Mouse (Mus musculus) activated CD4-positive, CD25-positive, alpha-beta regulatory T cell, adult 4 months (primary cell): Measurements from ENCODE around the gene Marf1. TPM values are rescaled to one million over a fixed set of nuclear protein-coding genes. Genes with fewer than 3 reads are reported as not detected.
"Not testable (repeated sequence)": the region's sequence is repeated elsewhere in the genome, so short reads cannot be mapped to it uniquely, and the experiment has no call there.

Source experiments
- ATAC-seq: one replicate; pipeline ENCODE4 v1.8.0; 2017
- polyA plus RNA-seq, 2 experiments: library from polyadenylated mRNA; unstranded; fragments of 100-300 nt; shearing (Covaris generic); gene quantifications; one replicate each; pipeline ENCODE4 v1.2.1; 2017

The Marf1 gene
- polyA plus RNA-seq, 2 experiments from 2014 or later, result 29.1 to 33.9 TPM

DNA sequence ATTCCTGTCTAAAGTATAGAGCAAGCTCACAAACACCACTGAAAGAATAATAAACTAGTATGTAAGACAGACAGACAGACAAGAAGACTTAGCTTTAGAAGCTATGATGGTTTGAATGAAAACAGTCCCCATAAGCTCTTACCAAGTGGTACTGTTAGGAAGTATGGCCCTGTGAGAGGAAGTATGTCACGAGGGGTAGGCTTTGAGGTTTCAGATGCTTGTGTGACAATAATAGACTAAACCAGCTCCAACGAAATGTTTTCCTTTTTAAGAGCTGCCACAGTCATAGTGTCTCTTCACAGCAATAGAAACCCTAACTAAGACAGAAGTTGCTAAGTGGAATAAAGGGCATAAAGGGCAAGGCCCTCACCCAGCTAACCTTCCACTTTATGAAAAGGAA lies 28.1 kb downstream of the Marf1 start:
- ATAC-seq, result no peak

DNA sequence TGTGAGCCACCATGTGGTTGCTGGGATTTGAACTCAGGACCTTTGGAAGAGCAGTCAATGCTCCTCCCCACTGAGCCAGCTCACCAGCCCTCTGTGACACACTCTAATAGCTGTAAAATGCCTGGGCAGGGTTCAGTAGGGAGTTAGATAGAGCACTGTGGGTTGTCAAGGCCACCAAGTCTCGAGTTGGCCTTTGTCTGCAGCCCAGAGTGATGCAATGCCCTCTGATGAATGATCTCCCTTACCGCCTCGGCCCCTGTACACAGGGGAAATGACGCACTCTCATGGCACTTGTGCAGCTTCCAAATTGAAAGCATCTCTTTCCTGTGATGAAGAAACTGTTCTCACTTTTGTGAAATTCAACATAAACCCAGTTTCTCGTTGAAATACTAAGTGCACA lies 31.3 kb downstream of the Marf1 start:
- no peak for ATAC-seq

DNA sequence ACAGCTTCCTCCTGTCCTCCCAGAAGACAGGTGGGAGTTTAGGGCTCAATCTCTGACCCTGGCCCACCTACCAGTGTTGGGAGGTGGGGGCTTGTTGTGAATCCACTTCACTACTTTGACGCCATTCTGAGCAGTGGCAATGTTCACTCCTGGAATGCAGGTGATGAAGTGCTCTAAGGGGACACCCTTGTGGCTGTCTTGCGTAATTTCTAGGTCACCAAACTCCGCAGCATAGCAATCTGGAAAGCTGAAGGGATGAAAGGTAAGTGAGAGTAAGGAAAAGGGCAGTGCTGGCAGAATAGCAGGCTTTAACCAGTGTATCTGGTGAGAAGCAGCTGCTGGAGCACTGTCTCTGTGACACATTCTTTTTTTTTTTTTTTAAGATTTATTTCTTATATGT lies 31.8 kb downstream of the Marf1 start:
- no peak for ATAC-seq

DNA sequence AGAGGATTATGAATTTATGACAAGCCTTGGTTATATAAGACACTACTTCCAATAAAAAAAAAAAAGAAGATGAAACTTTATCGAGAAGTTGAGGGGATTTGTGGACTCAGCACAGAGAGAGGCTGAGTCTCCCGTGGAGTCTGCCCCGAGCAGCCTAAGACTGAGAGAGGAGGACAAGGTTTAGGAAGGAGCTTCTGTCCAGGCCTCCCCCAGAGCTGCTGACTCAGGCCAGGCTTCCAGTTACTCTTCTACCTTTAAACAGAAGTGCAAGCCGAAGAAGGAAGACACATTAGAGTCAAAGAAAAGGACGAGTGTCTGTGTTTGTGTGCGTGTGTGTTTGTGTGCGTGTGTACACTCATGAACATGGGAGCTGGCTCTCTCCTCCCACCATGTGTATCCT lies 32.4 kb downstream of the Marf1 start:
- no peak for ATAC-seq

DNA sequence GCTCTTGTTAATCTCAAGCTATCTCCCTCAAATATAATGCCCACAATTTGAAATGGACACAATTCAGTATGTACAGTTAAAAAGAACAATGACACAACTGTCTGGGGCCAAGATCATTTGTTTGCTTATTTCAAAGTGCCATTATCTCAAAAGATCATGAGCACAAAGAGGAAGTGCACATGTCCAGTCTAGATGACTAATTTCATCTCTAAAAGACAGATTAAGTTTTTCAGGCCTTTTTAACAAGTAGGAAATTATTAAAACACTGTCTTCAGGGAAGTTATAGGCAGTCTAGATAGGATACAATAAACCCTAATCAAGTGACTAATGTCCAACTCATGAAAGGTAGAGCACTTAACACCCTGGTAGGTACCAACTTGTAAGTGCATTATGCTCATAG lies 34.2 kb downstream of the Marf1 start:
- ATAC-seq, result no peak

DNA sequence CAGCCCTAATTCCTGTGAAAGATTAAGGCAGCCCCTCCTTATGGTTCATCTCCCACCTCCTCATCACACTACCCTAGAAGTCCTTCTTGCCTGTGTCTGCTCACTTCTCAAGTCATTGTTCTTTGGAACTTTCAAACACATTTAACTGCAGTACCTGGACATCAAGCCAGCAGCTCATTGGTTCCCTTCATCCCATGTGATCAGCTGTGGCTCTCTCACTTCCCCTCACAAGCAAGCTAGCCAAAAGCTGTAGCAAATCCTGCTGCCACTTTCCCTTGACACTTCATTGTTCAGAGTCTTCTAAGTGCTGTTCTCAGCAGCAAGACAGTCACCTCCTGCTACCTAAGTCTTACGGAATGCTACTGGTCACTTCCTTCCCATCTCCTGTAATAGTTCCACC lies 37.9 kb downstream of the Marf1 start:
- no peak for ATAC-seq

DNA sequence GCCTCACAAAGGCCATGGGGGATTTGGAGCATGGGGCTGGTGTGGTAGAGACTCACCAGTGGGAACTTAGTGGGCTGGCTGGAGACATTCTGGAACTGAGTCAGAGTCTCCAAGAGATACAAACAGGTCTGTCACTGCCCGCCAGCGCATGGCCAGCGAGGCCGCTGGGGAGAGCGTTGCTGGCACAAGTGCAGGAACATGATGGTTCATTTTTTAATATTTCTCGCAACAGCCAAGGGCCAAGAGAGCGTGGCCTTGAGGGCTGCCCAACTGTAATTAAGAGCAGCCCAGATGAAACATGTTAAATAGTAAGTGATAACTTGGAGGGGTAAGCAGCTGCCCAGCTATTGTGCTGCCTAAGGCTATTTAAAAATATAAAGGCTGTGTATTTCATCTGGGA lies 38.4 kb downstream of the Marf1 start:
- no peak for ATAC-seq

DNA sequence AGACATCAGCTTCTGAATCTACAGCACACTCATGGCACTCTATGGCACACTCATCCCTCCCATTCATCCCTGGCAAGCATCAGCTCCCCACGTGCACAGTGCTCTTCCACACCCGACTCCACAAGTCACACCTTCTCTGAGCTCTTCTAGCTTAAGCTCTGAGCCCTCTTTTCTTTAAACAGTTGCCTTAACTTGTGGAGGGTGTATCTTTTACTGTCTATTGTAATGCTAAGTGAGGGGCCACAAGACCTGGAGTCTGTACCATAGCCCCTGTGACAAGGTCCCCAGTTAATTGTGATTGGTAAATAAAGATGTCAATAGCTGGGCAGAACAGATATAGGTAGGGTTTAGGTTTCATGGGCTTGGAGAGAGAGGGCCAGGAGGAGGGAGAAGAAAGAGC lies 39.2 kb downstream of the Marf1 start:
- no peak for ATAC-seq

DNA sequence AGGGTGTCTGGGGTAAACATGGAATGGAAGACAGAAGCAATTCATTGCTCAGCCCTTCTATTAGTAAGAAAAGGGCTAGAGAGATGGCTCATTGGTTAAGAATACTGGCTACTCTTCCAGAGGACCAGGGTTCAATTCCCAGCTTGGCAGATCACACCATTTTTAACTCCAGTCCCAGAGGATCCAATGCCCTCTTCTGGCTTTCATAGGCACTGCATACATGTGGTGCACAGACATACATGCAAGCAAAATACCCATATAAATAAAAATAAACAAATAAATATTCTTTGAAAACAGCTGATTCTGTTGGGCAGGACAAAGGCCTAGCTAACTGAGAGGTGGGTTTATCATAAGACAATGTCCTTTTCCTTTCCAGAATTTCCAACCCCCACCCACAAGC lies 40.6 kb downstream of the Marf1 start:
- no peak for ATAC-seq

DNA sequence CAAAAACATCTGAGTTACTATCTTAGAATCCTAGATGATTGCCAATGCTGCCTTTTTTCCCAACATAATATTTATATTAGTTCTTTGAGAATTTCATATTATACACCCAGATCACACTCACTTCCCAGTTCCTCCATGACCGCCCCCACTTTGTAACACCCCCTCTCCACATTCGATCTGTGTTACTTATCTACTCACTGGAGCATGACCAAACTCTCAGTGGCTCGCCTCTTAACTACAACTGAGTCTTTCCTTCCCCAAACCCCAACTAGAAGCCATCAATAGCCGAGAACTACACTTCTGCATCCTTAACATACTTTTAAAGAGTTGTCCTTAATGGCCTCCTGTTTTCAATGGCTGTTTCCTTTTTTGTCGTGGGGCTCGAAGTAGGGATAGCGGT lies 41.6 kb downstream of the Marf1 start:
- ATAC-seq, result no peak

DNA sequence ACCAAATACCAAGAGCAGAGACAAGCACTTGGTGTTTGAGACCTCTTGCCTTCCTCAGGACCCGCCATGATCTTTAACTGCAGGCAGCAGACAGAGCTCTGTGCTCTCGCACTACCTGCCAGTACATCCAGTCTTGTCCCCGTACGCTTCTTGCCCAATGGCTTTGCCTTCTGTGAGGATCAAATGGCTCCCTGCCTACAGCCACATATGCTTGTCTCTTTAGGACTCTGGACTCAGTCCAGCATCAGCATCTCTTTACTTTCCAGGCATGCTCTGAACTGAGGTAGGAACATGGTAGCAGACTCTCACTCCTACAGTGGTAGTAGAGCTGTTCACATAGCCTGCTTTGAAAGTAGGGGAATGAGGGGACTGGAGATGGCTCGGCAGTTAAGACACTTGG lies 42.2 kb downstream of the Marf1 start:
- no peak for ATAC-seq

DNA sequence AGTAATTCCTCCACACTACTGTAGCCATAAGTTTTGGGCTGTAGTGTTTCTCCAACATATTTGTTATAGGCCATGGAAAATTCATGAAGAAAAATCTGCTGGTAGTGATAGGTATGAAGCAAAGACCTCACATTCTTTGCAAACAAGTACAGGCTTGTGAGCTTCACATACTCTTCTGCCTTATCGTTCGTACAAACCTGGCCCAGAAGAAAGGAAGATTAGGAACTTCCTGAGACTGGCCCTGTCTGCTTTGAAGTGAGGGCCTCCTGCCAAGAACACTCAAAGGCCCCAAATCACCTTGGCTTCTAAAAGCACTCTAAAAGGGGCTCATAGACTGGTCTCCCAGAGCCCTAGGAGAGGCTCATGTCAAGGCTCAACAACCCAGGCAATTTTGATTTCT lies 45.9 kb downstream of the Marf1 start:
- no peak for ATAC-seq

DNA sequence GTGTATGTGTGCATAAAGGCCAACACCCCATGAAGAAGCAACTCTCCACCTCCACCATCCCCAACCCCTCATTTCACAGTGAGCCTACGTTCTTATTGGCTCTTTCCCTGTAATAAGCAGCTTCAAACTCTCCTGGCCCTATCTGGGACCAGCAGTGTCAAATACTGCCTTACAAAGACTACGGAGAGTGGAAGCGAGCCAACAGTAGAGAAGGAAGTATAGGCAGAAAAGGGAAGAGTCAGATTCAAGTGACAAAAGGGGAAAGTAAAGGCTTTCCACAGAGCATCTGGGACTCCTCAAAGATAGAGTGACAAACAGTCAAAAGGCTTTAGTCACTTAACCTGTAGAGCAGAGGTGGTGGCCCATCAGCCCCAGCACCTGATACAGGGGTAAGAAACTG lies 50.4 kb downstream of the Marf1 start:
- no peak for ATAC-seq

DNA sequence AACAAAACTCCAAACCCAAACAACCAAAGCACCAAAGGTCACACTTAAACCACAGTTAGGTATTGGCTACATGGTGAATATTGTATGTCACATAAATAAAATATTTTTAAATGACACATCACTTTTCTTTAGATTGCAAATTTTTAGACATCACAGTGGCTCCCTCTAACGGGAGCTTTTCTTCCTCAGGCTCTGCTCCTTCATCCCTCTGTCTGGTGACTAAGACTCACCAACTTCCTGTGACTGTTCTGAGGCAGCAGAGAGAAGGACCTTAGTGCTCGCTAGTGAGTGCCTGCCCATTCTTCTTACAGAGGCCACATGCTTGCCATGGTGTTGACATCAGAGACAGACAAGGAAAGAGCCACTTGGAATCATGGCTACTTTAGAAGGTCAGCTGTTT lies 51.0 kb downstream of the Marf1 start:
- no peak for ATAC-seq

DNA sequence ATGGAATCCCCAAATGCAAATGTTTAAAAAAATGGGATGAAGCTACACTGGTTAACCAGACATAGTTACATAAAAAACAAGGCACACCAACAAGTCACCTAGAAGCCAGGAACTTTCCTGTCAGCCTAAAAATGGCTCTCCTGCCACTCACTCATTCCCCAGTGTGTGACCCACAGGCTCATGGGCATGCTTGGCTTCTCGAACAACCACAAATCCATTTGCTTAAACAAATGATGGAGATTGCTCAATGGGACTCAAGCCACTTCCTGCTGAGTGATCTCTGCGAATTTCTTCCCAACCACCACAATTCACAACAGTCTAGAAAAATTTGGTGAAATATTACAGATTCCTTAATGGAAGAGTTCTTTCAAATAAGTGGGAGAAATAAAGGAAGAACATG lies 52.2 kb downstream of the Marf1 start:
- ATAC-seq, result no peak

DNA sequence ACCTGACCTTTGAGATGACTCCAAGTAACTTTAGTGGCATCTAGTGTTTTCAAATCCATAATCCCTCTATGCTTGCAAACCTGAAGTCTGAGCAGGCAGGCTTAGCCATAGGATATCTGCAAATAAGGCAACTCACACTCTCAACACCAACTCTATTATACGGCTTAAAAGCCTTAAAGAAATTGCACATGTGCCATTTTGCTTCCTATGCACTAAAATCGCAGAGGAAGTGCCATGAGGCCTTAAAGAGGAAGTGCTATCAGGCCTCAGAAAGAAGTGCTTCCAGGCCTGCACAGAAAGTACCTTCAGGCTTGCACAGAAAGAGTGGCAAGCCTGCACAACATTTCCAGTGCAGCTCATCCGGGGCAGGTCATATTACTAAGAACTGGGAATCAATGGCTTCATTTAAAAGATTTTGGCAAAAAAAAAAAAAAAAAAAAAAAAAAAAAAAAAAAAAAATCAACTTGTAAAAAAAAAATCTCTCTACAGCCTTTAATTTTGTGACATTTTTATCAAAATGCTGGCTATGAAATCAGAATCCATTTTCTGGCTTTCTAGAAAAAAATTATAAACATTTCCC lies 53.4 kb downstream of the Marf1 start:
- no peak for ATAC-seq

DNA sequence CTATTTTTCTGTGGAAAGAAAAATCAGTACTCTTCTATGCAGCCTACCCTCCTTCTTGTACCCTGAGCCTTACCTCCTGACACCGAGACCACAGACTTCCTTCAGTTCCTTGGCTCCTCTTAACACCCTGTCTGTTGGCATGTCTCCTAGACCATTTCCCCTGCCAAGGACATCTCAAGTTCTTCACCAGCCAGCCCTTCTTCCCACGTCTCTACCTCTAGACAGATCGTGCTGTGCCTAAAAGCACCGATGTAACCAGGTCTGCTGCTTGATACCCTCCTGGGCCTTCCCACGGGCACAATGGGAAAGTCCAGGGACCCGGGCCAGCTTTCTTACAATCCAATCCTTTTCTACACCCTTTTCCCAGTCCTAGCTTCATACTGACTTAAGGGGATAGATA lies 57.3 kb downstream of the Marf1 start:
- ATAC-seq, result no peak

DNA sequence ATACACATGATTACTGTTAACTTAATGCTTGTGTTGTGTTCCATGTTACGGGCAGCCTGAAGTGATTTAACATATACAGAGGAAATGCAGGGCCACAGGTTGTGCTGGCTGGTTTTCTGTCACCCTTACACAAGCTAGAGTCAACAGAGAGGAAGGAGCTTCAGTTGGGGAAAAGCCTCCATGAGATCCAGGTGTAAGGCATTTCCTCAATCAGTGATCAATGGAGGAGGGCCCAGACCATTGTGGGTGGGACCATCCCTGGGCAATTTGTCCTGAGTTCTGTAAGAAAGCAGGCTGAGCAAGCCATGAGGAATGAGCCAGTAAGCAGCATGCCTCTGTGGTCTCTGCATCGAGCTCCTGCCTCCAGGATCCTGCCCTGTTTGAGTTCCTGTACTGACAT lies 71.4 kb downstream of the Marf1 start:
- ATAC-seq, result no peak

DNA sequence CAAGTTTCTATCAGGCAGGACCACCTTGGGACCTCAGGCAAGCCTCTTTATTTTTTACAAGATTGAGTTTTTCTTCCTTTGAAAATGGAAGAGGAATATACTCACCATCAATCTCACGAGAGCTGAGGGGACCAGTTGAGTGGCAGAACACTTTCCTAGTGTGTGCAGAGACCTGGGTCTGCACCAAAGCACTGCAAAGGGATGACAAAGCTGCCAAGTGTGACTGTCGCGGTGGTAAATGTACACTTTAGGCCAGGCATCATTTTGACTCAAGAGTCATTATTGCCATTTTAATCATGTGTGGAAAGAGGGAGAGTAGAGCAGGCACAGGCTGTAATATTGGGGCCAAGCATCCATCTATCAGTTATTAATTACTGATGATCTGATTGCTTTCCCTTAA lies 73.9 kb downstream of the Marf1 start:
- ATAC-seq, result no peak

DNA sequence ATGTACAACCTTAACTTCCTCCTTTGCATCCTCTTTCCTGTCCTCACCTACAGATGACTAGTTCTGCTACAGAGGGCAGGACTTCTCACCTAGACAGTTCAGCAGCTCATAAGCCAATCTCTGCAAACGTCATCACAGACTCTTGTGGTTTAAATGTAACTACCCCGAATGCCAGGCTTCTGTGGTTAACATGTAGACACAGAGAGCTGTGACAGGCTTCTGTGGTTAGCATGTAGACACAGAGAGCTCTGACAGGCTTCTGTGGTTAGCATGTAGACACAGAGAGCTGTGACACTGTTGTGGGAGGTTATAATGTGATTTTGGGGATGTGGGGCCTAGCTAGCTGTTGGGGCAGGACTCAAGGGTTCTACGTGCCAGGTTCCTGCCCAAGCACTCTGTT lies 74.9 kb downstream of the Marf1 start:
- peak; percentile 95 for ATAC-seq

DNA sequence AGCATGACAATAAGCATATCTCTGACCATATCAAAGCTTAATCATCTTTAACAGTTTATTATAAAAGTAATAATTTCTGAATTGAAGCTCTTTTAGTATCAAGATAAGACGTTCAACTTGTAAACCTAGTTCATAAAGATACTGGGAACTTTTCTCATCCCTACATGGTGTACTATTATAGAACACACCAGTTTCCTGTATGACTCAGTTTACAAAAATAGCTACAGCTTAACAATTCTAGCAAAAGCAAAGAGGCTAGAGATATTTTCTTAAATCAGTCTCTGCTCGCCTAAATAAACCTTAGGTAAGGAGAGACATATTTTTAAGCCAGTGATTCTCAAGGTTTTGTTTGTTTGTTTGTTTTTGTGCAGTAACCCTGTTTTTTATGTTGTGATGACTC lies 80.2 kb downstream of the Marf1 start:
- ATAC-seq, result no peak

DNA sequence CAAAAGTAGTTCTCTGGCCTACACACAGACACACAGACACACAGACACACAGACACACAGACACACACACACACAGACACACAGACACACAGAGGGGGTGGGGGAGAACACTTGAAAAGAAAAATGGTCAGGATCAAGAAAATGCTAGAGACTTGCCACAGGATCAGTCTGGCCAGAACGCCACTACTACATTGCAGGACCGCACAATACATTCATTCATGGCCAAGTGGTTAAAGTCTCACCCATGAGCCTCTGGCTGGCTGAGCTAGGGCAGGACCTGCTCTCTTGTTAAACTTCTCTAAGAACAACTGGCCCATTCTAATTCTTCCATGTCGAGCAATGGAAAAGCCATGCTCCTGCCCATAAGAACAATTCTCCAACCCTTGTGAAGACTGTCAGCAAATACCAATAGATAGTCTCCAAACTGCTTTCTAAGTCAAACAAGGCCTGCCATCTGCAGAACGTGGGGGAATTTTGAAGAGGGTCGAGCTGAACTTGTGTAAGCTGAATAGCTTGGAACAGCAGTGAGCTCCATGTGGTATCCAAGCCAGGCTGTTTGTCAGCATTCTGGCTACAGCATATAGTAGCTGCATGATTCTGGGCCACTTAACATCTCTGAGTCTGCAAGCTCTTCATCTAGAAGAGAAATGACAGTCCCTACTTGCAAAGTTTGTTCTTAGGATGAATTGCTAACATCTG lies 92.5 kb downstream of the Marf1 start:
- no peak for ATAC-seq

DNA sequence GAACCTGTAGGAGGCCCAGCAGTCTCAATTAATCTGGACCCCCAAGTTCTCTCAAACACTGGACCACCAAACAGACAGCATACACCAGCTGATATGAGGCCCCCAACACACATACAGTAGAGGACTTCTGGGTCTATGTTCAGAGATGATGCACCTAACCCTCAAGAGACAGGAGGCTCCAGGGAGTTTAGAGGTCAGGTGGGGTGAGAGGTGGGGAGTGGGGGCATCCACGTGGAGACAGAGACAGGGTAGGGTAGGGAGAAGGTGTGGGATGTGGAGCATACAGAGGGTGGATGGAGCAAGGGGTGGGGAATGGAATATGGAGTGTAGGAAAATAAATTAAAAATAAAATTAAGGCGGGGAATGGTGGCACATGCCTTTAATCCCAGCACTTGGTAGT lies 94.5 kb downstream of the Marf1 start:
- not testable (repeated sequence) for ATAC-seq

DNA sequence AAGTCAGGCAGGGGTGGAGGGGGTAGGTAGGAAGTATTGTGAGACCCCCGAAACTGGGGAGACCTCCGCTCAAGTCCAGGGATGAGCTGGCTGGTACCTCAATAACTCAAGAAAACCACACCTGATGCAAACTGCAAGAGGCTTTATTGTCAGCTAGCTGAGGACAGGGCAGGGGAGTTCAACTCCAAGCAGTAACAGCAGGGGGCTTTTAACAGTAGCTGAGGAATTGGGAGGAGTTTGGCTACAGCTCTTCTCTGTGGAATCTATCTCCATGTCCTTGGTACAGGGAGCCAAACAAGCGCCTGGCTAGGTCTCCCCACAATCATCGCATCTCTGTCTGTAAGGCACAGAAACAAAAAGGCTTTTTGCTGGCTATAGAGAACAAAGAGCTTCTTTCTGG lies 96.6 kb downstream of the Marf1 start:
- not testable (repeated sequence) for ATAC-seq

DNA sequence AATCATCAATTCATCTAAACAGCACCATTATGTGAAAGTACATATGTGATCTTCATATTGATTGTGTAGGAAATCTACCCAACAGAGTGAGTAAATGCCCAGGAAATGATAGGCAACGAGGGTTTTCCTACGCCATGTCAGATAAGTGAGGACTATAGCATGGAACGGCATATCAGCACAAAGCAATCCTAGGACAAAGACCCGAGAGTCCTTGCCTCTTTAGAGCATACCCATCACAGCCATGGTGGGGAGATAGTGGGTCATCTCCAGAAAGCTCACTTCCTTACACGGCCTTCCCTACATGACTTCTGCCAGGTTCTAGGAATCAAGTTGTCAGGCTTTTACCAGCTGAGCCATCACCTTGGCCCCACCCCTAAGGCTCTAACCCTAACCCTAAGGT lies 103.3 kb downstream of the Marf1 start:
- ATAC-seq, result no peak
